Mouse (Mus musculus): ENCODE data around the gene Grn.

The Grn gene

GRCm38 (mm10) chr11:102478671-102479070 lies 48.6 kb downstream of the Grn start:
- DNase-seq (ENCODE audit: low spot score in 2 of 2), result no peak

- DNase-seq (ENCODE audit: low spot score in 2 of 2), result no peak
These were observed 49.5 kb downstream of the Grn start for GRCm38 (mm10) chr11:102479581-102479980.

- no peak for DNase-seq (ENCODE audit: low spot score in 2 of 2)
These were observed 50.0 kb downstream of the Grn start for GRCm38 (mm10) chr11:102480111-102480510.

- no peak for DNase-seq (ENCODE audit: low spot score in 2 of 2)
These were observed 50.8 kb downstream of the Grn start for GRCm38 (mm10) chr11:102480897-102481296.

GRCm38 (mm10) chr11:102481779-102482178 lies 51.7 kb downstream of the Grn start:
- DNase-seq (ENCODE audit: low spot score in 2 of 2), result no peak
